Mouse (Mus musculus) neural tube, embryonic 13.5 days (tissue): ENCODE data around the gene Vmn1r165. TPM values are rescaled to one million over a fixed set of nuclear protein-coding genes. Genes with fewer than 3 reads are reported as not detected.
"Not testable (repeated sequence)": the region's sequence is repeated elsewhere in the genome, so short reads cannot be mapped to it uniquely, and the experiment has no call there.

ENCODE experiments used
- ATAC-seq: fragments of 200-750 bp; cut with Nextera tagmentation; 2 replicates; pipeline ENCODE4 v1.8.0; 2017; ENCODE audit warnings: low read depth, mild to moderate bottlenecking, moderate TSS enrichment, moderate library complexity
- H3K27ac ChIP-seq: fragments of 300-500 bp; sonication (generic); replicated peaks from 2 replicates; pipeline ENCODE4 v1.5.1; 2015; ENCODE audit warnings: moderate library complexity, mild to moderate bottlenecking, inconsistent platforms
- H3K27me3 ChIP-seq: fragments of 300-500 bp; sonication (generic); 2 replicates; pipeline ENCODE4 v1.6.1; 2015; ENCODE audit warnings: mild to moderate bottlenecking, inconsistent platforms
- H3K36me3 ChIP-seq: fragments of 300-500 bp; sonication (generic); 2 replicates; pipeline ENCODE4 v1.6.1; 2015; ENCODE audit warnings: mild to moderate bottlenecking, inconsistent platforms
- H3K4me1 ChIP-seq: fragments of 300-500 bp; sonication (generic); replicated peaks from 2 replicates; pipeline ENCODE4 v1.6.1; 2015; ENCODE audit warnings: inconsistent platforms
- H3K4me2 ChIP-seq: fragments of 300-500 bp; sonication (generic); 2 replicates; pipeline ENCODE4 v1.6.1; 2015; ENCODE audit warnings: inconsistent platforms, mild to moderate bottlenecking, moderate library complexity
- H3K4me3 ChIP-seq: fragments of 300-500 bp; sonication (generic); 2 replicates; pipeline ENCODE4 v1.5.1; 2015; ENCODE audit warnings: mild to moderate bottlenecking, inconsistent platforms
- H3K9ac ChIP-seq: fragments of 300-500 bp; sonication (generic); 2 replicates; pipeline ENCODE4 v1.6.1; 2015; ENCODE audit warnings: moderate library complexity, mild to moderate bottlenecking, inconsistent platforms
- H3K9me3 ChIP-seq: fragments of 300-500 bp; sonication (generic); 2 replicates; pipeline ENCODE4 v1.6.1; 2016; ENCODE audit warnings: inconsistent platforms
- WGBS: fragments of 180-500 bp; shearing (Covaris S2); methylation state at CpG from one replicate; pipeline ENCODE4 v1.1.7; 2015; 5-methylcytosine and 5-hydroxymethylcytosine counted together
- polyA plus RNA-seq: library from polyadenylated mRNA; unstranded; fragments of >200 nt; fragmentation: Nextera tagmentation; extraction: Ambion mirVana; gene quantifications from 2 replicates; pipeline ENCODE4 v1.2.1, GENCODE M21; 2015

The Vmn1r165 gene
- polyA plus RNA-seq = not detected in 2 replicates

DNA sequence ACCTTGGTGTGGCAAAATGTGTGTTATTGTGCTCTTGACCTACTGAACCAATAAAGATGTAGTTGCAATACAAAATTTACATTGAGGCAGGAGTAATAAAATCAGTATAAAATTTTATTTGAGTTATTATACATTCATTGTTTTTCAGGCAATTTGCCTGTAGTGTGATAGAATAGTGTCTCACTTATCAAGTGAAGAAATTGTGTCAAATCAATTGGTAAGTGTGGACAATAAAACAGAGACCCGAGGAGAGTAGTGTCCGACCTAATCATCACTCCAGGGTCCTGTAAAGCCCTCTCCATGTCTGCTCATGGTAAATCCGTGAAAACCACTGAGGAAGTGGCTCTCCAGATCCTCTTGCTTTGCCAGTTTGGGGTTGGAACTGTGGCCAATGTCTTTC lies at the start of gene Vmn1r165:
Gene Vmn1r165, plus strand, starts transcription at position 301 of the 400 bp plus-strand sequence.
- H3K27ac ChIP-seq, ATAC-seq, H3K36me3 ChIP-seq, H3K4me3 ChIP-seq, H3K9me3 ChIP-seq, H3K4me1 ChIP-seq, H3K4me2 ChIP-seq, H3K27me3 ChIP-seq, H3K9ac ChIP-seq: not testable (repeated sequence)
- WGBS = no CpG with 5 or more reads among the region's 3 CpGs

GRCm38 (mm10) chr7:23251582-23251981 lies 34.5 kb downstream of the Vmn1r165 start, which contains the start of gene Vmn1r166:
TSS of gene Vmn1r166 (minus strand) at chr7:23251682.
- H3K4me3 ChIP-seq, H3K4me1 ChIP-seq, ATAC-seq, H3K4me2 ChIP-seq, H3K36me3 ChIP-seq, H3K9me3 ChIP-seq, H3K27ac ChIP-seq, H3K27me3 ChIP-seq, H3K9ac ChIP-seq: not testable (repeated sequence)
- WGBS = no CpG with 5 or more reads among the region's 2 CpGs

Other genes starting within 250 kb of the Vmn1r165 start
- not detected in 2 replicates for gene Gm4214, start 232.7 kb upstream of the Vmn1r165 start, polyA plus RNA-seq
- not detected in 2 replicates for gene Gm4216, start 197.4 kb upstream of the Vmn1r165 start, polyA plus RNA-seq
- gene Vmn1r163, start 161.8 kb upstream of the Vmn1r165 start, polyA plus RNA-seq = not detected in 2 replicates
- gene Gm8720, start 149.9 kb upstream of the Vmn1r165 start, polyA plus RNA-seq = not detected in 2 replicates
- not detected in 2 replicates for gene Gm10662, start 72.9 kb upstream of the Vmn1r165 start, polyA plus RNA-seq
- not detected in 2 replicates for gene Vmn1r166, start 34.4 kb downstream of the Vmn1r165 start, polyA plus RNA-seq
- not detected in 2 replicates for gene Gm6902, start 61.6 kb downstream of the Vmn1r165 start, polyA plus RNA-seq
- gene Nlrp4e, start 83.9 kb downstream of the Vmn1r165 start, polyA plus RNA-seq = not detected in 2 replicates
- gene Nlrp5, start 168.6 kb downstream of the Vmn1r165 start, polyA plus RNA-seq = not detected in 2 replicates